Mouse (Mus musculus): ENCODE measurements around the gene Usp7. TPM values are rescaled to one million over a fixed set of nuclear protein-coding genes. Genes with fewer than 3 reads are reported as not detected.
"Not testable (repeated sequence)": the region's sequence is repeated elsewhere in the genome, so short reads cannot be mapped to it uniquely, and the experiment has no call there.

Usp7 gene
- total RNA-seq, 1 experiment from 2014 or later, result 104 TPM

DNA sequence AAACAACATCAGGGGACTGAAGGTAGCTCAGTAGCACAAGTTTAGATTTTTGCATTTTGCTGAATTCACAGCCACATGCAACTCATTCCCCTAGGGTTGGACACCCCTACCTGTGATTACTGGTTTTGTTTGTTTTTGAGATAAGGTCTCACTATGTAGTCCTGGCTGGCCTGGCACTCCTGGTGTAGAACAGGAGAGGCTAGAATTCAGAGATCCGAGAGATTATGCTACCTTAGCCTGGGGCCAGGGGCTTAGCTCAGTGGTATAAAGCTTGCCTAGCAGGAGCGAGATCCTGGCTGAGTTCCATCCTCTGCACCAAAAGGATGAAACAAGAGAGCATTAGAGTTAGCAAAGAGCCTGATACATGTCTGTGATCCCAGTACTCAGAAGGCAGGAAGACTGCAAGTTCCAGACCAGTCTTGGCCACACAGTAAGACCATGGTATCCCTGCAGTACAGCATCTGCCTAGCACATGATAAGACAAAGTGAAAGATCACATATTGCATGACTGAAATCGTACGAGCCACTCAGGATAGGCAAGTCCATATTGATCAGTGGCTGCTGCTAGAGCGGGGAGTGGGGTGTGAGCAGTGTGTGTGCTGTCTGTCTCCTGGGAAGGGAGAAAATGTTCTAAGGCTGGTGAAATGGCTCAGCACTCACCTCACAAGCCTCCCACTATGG is 40.4 kb downstream of the Usp7 start:
- DNase-seq, result no peak

DNA sequence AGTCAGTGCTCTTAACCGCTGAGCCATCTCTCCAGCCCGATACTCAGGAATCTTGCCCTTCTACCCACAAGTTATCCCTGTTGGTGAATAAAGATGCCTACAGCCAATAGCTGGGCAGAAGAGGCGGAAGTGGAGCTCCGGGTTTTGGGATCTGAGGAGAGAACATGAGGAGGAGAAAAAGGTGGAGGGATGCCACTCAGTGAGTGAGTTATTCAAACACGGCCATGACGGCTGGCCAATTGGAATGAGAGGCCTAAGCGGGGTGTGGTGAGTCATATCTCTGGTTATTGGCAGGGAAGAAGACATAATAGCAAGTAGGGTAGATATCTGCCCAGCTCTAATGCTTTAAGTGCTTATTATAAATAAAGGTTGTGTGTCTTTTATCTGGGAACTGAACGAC is 43.2 kb downstream of the Usp7 start:
- no peak for DNase-seq

DNA sequence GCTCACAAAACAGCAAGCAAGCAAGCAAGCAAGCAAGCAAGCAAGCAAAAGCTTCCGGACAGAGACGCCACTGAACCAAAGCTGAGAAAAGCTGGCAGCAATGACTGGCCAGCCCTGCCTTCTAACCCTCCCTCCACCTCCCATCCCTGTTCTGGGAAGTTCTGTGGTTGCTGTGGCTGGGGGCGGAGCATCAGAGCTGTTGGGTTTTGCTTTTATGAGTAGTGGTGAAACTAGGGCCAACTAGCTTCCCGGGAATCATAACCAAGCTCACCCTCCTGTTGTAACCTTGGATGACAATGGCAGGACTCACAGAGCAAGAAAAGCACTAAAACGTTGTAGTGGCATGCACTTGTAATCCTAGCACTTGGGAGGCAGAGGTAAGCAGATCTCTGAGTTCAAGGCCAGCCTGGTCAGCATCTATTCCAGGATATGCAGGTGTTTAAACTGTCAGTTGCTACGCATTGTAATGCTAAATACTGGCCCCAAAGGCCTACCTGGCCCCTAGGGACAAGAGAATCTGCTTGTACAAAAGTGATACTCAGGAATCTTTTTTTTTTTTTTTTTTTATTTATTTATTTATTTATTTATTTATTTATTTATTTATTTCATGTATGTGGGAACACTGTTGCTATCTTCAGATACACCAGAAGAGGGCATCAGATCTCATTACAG is 43.8 kb downstream of the Usp7 start:
- DNase-seq, result no peak

DNA sequence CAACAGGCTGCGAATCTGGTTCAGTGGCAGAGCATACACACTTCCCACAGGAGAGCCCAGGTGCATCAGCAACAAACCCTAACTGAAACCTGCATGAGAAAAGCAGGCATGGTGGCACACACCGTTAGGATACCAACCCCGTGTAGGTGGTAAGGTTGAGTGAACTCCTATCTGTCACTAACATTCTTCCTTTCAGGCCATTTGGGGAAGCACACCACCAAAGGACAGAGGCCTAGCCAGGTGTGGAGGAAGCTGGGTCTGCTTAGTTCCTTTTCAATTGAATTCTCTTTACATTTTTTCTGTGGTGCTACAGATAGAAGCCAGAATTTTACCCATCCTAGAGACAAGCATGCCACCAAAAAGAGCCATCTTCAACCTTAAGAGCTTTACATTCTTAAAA is 44.3 kb downstream of the Usp7 start:
- DNase-seq, result no peak

DNA sequence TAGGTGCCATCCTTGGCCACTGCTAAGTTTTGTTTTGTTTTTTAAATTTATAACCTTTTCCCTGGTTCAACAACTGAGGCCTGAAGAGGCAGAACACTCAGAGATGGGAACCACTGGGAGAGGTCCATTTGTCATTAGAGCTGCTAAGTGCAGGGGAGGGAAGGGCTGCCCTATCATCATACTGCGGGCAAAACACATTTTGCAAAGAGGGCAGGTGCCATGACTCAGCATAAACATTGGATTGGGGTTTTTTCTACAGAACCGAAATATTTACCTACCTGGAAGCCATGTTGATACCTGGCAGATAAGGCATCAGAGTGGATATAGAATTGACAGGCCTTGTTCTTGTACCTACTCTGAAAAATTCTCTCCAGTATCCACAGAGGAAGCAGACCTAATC is 45.6 kb downstream of the Usp7 start:
- DNase-seq, result no peak

DNA sequence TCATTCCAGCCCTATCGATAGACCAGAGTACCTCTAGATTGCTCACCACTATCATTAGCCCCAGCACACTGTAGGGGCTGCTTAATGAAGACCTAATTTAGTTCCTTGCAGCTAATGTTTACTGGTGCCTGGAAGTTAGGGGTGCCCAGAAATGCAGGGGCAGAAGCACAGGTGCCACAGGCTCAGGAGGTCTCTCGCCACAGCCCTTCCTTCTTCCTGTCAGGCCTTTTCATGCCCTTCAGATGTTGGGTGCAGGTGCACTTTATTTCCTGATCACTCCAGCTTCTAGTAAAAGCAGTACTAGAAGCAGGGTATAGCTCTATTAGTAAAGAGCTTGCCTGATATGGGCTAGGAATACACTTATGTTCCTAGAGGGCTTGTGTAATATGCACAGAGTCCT is 46.4 kb downstream of the Usp7 start:
- no peak for DNase-seq

DNA sequence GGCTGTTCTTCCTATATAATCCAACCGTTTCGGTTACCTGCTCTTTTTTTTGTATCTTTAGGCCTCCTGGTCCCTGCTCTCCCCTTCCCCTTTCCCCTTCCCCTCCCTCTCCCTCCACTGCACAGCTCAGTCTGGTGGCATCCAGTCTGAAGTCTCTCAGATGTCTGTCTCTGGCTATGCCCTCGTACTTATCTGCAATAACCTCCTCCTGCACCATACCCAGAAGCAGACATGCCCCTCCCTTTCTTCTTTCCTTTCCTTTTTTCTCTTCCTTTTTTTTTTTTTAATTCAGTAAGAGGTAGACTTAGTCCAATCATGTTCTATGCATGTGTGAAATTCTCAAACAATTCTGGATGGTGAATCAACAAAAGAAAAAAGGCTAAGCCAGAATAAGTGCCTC is 48.1 kb downstream of the Usp7 start:
- DNase-seq, result no peak

DNA sequence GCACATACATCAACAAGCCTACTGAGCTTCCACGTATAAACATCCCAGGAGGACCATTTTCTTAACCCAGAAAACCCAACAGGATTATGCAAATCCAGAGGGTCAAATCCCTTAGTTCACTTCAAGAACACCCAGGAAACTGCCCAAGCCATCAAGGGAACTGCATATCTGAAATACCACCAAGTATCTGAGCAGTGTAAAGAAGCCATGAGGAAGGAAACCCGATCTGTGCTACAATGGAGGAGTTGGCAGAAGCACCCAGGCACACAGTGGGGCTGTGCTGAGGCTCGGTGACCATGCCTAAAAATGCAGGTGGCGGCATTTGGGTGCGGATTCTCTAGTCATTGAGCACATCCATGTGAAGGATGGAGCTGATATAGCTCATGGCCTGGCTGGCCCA is 50.4 kb downstream of the Usp7 start:
- no peak for DNase-seq

DNA sequence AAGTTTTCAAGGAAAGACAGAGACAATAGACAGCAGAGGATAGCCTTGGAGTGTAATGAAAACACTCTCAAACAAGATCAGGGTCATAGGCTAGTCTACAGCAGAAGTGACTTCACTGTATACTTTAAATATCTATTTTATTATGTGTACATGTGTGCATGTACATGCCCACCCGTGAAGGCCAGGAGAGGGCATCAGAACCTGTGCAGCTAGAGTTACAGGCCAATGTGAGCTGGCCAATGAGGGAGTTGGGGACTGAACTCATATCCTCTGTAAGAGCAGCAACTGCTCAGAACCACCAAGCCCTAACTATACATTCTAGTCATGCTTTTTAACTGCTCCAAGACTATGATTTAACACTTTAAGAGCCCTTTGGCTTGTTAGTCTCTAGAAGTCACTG is 51.0 kb downstream of the Usp7 start:
- DNase-seq, result no peak

DNA sequence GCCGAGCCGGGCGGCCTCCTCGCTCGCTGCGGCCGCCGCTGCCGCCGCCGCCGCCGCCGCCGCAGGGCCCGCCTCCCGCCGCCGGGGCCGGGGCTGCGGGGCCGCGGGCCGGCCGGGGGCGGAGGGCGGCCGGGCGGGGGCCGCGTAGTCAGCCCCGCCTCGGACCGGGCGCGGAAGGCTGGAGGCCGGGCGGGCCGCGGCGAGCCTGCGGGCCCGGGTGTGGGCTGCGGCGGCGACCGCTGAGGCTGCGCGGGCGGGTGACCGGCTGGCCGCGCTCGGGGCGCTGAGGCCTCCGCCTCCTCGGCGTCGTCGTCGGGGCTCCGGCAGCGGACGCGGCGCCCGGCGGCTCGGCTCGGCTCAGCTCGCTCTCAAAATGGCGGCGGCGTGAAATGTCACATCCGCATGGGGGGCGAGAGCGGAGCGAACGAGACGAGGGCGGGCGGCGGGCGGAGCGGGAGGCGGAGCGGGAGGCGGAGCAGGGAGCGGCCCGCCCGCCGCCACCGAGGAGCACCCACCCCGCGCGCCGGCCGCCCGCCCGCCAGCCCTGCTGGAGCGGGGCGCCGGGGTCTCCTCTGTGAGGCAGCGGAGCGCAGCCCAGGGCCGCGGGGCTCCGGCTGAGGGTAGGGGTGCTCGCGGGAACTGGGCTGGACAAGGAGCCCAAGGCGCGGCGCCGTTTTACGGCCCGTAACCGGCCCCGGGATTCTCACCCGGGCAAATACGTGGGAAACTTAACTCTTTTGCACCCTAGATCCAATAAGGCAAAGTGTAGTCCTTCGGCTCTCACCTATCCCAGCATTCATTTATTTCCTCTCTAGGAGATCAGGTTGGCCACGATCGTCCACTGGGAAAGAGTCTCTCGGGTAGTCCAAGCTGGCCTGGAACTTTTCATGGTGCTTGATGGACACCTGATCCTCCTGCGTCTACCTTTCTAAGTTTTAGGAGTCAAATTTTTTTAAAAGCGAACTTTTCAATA is 53.3 kb downstream of the Usp7 start:
- DNase-seq, result peak; percentile 97

DNA sequence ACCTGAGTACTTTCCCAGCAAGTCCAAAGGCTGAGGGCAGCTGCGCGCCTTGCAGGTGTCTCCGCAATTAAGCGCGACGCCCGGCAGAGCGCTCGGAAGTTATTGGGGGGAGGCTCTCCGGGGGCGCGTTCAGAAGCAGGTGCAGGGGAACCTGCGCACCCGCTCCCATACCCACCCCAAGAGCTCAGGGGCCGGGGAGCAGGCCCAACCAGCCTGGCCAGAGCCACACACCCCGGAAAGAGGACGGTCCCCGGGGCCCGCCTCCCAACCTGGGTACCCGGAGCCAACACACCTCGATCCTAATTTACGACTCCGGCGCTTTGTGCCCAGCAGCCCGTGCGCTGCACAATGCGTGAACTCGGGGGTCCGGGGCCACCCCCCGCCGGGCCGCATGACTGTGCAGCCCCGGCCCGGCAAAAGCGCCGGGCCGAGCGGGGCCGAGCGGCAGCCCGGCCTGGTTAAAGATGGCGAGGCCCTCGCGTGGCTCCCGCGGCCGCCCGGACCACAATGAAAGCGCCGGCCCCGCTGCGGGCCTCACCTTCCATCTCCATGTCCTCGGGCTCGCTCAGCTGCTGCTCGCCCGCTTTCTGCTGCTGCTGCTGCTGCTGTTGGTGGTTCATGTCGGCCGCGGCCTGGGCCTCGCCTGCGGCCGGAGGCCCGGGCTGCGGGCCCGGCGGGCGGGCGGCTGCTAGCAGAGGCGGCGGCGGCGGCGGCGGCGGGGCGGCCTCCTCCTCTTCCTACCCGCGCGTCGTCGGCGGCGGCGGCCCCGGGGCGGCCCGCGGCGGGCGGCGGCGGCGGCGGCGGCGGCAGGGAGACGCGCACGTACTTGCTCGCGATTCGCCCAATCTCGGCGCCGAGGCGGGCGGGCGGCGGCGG is 54.2 kb downstream of the Usp7 start:
- DNase-seq, result peak; percentile 66

DNA sequence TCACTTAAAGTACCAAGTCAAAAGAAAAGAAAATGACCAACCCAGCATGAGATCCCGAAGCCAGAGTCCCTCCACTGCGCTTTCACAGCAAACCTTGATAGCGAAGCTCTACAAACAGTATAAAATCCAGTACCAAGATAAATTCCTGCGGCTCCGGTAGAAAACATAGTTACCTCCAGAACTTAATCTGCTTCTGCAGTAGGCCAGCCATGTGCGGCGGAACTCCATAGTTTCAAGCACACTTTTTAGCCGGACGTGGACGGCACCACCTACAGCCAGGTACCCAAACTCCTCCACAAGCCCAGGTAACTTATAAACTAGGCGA is 54.8 kb downstream of the Usp7 start:
- DNase-seq, result no peak

DNA sequence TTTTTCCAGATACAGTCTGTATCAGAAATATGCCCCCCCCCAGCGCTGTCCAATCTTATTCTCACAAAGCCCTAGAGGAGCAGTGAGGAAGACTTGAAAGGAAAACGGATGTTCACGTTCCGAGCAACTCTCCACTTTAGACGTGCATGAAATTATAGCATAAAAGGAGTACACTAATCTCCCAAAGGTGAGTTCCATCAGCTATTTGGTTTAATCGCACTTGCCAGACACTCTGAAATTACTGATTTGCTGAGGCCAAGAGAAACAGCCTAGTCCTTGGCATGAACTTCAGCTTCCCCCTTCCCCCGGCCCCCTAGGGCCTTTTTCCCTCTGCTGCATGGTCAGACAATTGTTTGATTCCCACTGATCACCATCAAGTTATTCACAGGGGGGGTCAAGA is 55.4 kb downstream of the Usp7 start:
- no peak for DNase-seq

DNA sequence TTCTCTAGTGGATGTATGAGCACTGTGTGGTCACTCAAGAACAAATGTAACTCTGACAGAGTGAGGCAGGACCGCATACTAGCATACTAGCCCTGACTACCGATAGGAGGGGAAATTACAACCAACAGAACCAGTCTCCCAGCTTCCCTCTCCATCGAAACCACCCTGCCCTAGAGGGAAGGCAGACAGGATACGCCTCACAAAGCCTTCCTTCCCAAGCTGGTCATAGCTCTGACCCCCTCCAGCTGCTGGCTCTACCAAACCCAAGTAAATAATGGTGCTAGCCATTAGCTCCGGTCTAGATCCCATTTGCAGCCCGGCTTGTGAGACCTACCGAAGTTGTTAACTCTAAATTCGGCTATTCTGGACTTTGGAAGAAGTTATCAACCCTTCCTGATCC is 56.1 kb downstream of the Usp7 start:
- no peak for DNase-seq

DNA sequence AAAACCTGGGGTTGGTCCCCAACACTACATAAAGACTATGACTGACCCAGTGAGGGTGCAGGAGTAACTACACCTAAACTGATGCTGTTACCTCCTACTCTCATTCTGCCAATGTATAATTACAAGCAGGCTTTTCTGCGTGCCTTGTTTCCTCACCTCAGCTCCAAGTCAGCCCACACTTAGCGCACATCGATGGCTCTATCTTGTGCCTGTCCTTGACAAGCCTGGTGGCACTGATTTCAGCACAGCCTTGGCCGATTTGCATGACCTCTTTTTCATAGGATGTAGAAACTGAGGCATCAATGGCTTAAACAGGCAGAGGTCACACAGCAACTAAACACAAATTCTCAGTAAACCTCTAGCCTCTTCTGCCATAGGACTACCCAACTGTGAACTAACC is 57.4 kb downstream of the Usp7 start:
- no peak for DNase-seq

DNA sequence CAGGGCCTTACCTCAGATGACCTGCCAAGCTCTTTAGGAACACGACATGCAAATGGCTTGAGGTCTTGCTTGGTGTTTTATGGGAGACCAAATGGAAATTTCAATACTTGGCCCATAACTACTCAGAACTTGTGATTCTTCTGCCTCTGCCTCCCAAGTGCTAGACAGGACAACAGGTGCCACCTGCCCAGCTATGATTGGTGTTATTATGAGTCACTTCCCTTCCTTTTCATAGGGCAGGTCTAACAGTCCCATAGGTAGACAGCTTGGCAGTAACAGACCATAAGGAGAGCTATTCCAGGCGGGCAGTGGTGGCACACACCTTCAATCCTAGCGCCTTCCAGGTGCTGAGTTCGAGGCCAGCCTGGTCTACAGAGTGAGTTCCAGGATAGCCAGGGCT is 58.5 kb downstream of the Usp7 start:
- DNase-seq, result no peak

DNA sequence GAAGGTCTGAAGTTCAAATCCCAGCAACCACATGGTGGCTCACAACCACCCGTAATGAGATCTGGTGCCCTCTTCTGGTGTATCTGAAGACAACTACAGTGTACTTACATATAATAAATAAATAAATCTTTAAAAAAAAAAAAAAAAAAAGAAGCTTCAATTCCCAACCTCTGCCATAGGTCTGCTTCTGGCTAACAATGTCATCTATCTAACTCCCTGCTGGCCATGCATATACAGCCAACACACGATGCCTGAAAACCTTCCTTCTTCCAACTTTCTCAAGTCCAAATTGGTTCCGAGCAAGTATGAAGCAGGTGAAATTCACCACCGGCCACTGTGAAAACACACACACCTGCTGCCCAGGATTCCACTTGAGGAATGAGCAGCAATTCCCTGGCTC is 59.7 kb downstream of the Usp7 start:
- not testable (repeated sequence) for DNase-seq

DNA sequence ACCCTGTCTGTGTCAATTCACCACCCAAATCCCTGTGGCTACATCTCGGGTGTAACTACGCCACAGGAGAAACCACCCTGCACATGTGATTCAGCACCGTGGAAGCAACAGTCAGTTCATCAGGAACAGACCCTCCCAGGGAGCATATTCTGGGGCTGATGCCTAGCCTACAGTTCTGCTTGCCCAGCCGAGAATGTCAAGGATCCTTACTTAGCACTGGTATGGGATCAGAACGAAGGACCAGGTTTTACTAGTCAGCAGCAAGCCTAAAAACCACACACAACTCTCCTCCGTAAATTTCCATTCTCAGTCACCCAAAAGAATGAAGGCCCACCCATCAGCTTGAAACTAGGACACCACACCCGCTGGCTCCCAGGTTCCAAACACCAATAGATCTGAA is 60.5 kb downstream of the Usp7 start:
- DNase-seq, result no peak

DNA sequence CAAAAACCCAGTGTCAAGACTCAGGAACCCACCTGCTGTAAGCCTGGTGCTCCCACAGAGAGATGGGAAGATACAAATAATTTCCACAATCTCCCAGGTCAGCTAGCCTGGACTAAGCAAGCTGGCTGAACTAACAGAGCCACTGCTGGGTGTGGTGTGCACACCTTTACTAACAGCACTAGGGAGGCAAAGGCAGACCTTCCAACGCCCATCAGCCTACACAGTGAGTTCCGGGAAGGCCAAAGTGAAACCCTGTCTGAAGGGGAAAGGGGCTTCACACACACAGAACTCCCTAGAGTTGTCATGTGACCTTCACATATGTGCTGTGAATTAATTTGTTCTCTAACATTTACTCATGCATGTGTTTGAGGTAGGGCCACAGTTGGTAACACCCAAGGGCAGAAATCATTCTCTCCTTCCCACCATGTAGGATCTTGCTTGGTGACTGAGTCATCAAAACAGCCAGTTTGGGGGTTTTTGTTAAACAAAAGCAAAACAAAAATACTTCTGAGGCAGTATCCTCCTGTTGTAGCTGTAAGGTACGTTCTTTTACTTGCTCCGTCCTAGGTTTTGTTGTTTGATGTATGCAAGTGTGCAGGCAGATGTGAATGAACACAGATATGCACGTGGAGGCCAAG is 63.9 kb downstream of the Usp7 start:
- no peak for DNase-seq

DNA sequence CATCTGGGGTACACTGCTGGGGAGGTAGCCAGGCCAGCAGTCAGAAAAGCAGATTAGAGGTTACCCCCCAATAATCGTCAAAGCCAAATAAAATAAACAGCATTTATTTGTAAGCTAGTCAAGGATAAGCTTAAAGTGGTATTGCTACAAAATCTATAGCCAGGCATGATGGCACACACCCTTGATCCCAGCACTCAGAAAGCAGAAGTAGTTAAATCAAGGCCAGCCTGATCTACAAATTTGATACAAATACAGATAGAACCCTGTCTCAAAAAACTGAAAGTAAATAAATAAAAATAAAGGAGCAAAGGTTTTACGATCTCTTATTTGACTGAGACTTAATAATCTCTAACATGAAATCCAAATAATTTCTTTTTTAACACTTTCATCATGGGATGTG is 66.3 kb downstream of the Usp7 start:
- DNase-seq, result no peak

DNA sequence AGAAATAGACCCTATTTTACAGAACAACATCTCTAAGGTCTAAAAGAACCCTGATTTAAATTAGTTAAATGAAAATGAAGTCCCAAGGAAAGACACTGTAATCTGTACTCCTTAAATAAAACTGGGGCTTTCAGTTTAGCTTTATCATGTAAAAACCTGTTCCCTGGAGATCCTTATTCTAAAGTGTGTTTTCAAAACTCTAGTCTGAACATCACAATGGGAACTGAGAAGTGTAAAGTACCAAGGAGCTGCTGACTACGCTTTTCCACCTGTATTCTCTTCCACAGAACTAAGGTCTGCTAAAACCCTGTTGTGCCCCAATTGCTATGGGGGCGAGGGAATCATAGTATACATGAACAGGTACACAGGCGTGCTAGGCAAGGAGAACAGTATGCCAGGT is 68.1 kb downstream of the Usp7 start:
- no peak for DNase-seq

DNA sequence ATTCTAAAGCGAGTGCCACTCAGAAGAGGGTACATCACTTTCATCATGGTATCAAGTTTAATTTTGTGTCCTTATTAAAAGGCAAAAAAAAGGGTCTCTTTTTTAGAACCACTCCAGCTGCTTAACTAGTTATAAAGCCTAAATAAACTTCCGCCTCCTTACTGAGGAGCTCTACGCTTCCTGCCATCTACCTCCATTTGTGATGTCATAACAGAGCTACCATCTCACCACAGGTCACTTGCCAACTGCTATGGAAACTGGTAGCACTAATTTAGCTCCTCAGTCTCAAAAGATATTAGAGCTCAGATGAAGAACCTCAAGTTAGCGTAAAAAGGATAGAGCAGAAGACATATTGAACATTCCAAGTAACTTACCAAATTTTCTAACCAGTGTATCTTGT is 71.7 kb downstream of the Usp7 start:
- DNase-seq, result no peak

Data from adrenal gland, postnatal 14 days (tissue).